Mouse (Mus musculus) heart, postnatal 4 days (tissue): Measurements from ENCODE around the gene Ncbp3. TPM values are rescaled to one million over a fixed set of nuclear protein-coding genes. Genes with fewer than 3 reads are reported as not detected.

ENCODE experiments used
- DNase-seq: peaks from one replicate; pipeline ENCODE4 v3.0.0; 2021
- total RNA-seq, 2 experiments: library from RNA; stranded (reverse); gene quantifications; 2 replicates each; pipeline ENCODE4 v1.2.3; 2021

Gene Ncbp3
- 10 to 100 TPM; 12.0 to 12.2 TPM for total RNA-seq

GRCm38 (mm10) chr11:73047542-73047996 lies at the start of gene Ncbp3:
Ncbp3 (plus strand) TSS chr11:73047783.
- DNase-seq, result peak; percentile 97

- peak; percentile 49 for DNase-seq
Observed at GRCm38 (mm10) chr11:72998771-72999170, 48.8 kb upstream of the Ncbp3 start, which contains the start of gene P2rx1. P2rx1 (plus strand) TSS chr11:72999103.

GRCm38 (mm10) chr11:73001029-73001428 lies 46.6 kb upstream of the Ncbp3 start:
- peak; percentile 85 for DNase-seq

GRCm38 (mm10) chr11:73006377-73006776 lies 41.2 kb upstream of the Ncbp3 start:
- DNase-seq, result peak; percentile 64

- DNase-seq, result no peak
Observed at GRCm38 (mm10) chr11:73007113-73007512, 40.5 kb upstream of the Ncbp3 start.

- DNase-seq, result peak; percentile 76
Observed at GRCm38 (mm10) chr11:73007698-73008481, 39.7 kb upstream of the Ncbp3 start.

GRCm38 (mm10) chr11:73008826-73009225 lies 38.8 kb upstream of the Ncbp3 start:
- DNase-seq, result no peak

GRCm38 (mm10) chr11:73009531-73010274 lies 37.9 kb upstream of the Ncbp3 start:
- no peak for DNase-seq

- no peak for DNase-seq
Observed at GRCm38 (mm10) chr11:73013981-73014380, 33.6 kb upstream of the Ncbp3 start.

- no peak for DNase-seq
Observed at GRCm38 (mm10) chr11:73014831-73015344, 32.7 kb upstream of the Ncbp3 start.

- DNase-seq, result peak; percentile 54
Observed at GRCm38 (mm10) chr11:73015391-73016102, 32.0 kb upstream of the Ncbp3 start.

- DNase-seq, result no peak
Observed at GRCm38 (mm10) chr11:73016103-73016420, 31.5 kb upstream of the Ncbp3 start.

GRCm38 (mm10) chr11:73018471-73019146 lies 29.0 kb upstream of the Ncbp3 start, which contains the start of gene Camkk1:
Camkk1 (plus strand) TSS chr11:73019008.
- DNase-seq, result peak; percentile 93

- DNase-seq, result peak; percentile 30
Observed at GRCm38 (mm10) chr11:73019147-73019795, 28.3 kb upstream of the Ncbp3 start.

- no peak for DNase-seq
Observed at GRCm38 (mm10) chr11:73020953-73021800, 26.4 kb upstream of the Ncbp3 start.

GRCm38 (mm10) chr11:73023099-73023498 lies 24.5 kb upstream of the Ncbp3 start:
- peak; percentile 62 for DNase-seq

- no peak for DNase-seq
Observed at GRCm38 (mm10) chr11:73023827-73024226, 23.8 kb upstream of the Ncbp3 start.

GRCm38 (mm10) chr11:73024236-73024904 lies 23.2 kb upstream of the Ncbp3 start:
- DNase-seq, result peak; percentile 29

- DNase-seq, result no peak
Observed at GRCm38 (mm10) chr11:73026961-73027360, 20.6 kb upstream of the Ncbp3 start.
